Mouse (Mus musculus) midbrain, postnatal 0 days (tissue): Measurements from ENCODE around the gene Mrtfb. TPM values are rescaled to one million over a fixed set of nuclear protein-coding genes. Genes with fewer than 3 reads are reported as not detected.

Source experiments
- ATAC-seq: fragments of 200-750 bp; cut with Nextera tagmentation; 2 replicates; pipeline ENCODE4 v1.8.0; 2017; ENCODE audit warnings: moderate number of reproducible peaks, mild to moderate bottlenecking, moderate TSS enrichment, moderate library complexity; ENCODE audit not compliant: low FRiP score
- DNase-seq: peaks from one replicate; pipeline ENCODE4 v3.0.0-alpha.2; 2015; ENCODE audit warnings: low spot score
- H3K27ac ChIP-seq: fragments of 300-500 bp; sonication (generic); 2 replicates; pipeline ENCODE4 v1.5.1; 2014; ENCODE audit warnings: low read depth, mild to moderate bottlenecking, low read length, mixed read lengths
- H3K27me3 ChIP-seq: fragments of 300-500 bp; sonication (generic); 2 replicates; pipeline ENCODE4 v1.6.1; 2014; ENCODE audit warnings: low read length, control low read depth, mixed read lengths; ENCODE audit not compliant: insufficient read depth
- H3K36me3 ChIP-seq: fragments of 300-500 bp; sonication (generic); 2 replicates; pipeline ENCODE4 v1.6.1; 2014; ENCODE audit warnings: low read length, control low read depth, mixed read lengths; ENCODE audit not compliant: insufficient read depth
- H3K4me1 ChIP-seq: fragments of 300-500 bp; sonication (generic); 2 replicates; pipeline ENCODE4 v1.6.1; 2014; ENCODE audit warnings: mild to moderate bottlenecking, control low read depth, antibody characterized with exemption, low read length, mixed read lengths; ENCODE audit not compliant: insufficient read depth
- H3K4me2 ChIP-seq: fragments of 300-500 bp; sonication (generic); 2 replicates; pipeline ENCODE4 v1.6.1; 2014; ENCODE audit warnings: low read depth, mild to moderate bottlenecking, low read length, mixed read lengths; ENCODE audit not compliant: poor library complexity, severe bottlenecking
- H3K4me3 ChIP-seq: fragments of 300-500 bp; sonication (generic); 2 replicates; pipeline ENCODE4 v1.5.1; 2014; ENCODE audit warnings: low read depth, mild to moderate bottlenecking, low read length, moderate library complexity
- H3K9ac ChIP-seq: fragments of 300-500 bp; sonication (generic); replicated peaks from 2 replicates; pipeline ENCODE4 v1.6.1; 2014; ENCODE audit warnings: mild to moderate bottlenecking, low read length, moderate library complexity, mixed read lengths; ENCODE audit not compliant: poor library complexity, severe bottlenecking
- H3K9me3 ChIP-seq: fragments of 300-500 bp; sonication (generic); 2 replicates; pipeline ENCODE4 v1.6.1; 2016; ENCODE audit warnings: low read length, control low read depth
- CTCF ChIP-seq: IDR thresholded peaks from 2 replicates; pipeline ENCODE4 v1.5.1; 2016; ENCODE audit warnings: antibody characterized with exemption, mild to moderate bottlenecking
- WGBS: fragments of 180-500 bp; shearing (Covaris S2); extraction: QIAGEN DNeasy Blood & Tissue Kit; methylation state at CpG from one replicate; pipeline ENCODE4 v1.1.7; 2014; 5-methylcytosine and 5-hydroxymethylcytosine counted together
- polyA plus RNA-seq: library from polyadenylated mRNA; unstranded; fragments of >200 nt; fragmentation: Nextera tagmentation; extraction: Ambion mirVana; gene quantifications from 2 replicates; pipeline ENCODE4 v1.2.1, GENCODE M21; 2015
- total RNA-seq: library from RNA; depleted of rRNA; stranded (reverse); fragments of >200 nt; gene quantifications from 2 replicates; pipeline ENCODE4 v1.2.3, GENCODE M21; 2014

The Mrtfb gene
- total and polyA plus RNA-seq, 2 experiments from 2014 or later, result 13.8 to 24.1 TPM

- Histone ChIP-seq H3K4me1 (no peaks in the 10 kb centered on the region), H3K9ac (no peak overlapping the region), H3K4me3 (no peak overlapping the region), H3K27ac (no peak overlapping the region), H3K4me2 (no peak overlapping the region), H3K27me3 (no peaks in the 10 kb centered on the region), H3K36me3 (no peaks in the 10 kb centered on the region), H3K9me3 (no peaks in the 10 kb centered on the region)
- WGBS, result 84% methylated on average over 7 of the region's 7 CpGs
- DNase-seq (no peak), ATAC-seq (no peak)
- no peak for TF ChIP-seq CTCF
These were observed 173.8 kb downstream of the Mrtfb start for GRCm38 (mm10) chr16:13429921-13430606.

- no peak for ATAC-seq
- no peak overlapping the region for H3K4me2 ChIP-seq
- TF ChIP-seq CTCF, result no peak
- H3K27ac ChIP-seq, result no peak overlapping the region
- H3K27me3 ChIP-seq, result no peaks in the 10 kb centered on the region
- no peaks in the 10 kb centered on the region for H3K4me1 ChIP-seq
- H3K4me3 ChIP-seq, result no peak overlapping the region
- no peaks in the 10 kb centered on the region for H3K9me3 ChIP-seq
- no peak for DNase-seq
- no peak overlapping the region for H3K9ac ChIP-seq
- WGBS, result 74% methylated on average over 1 of the region's 1 CpGs
- no peaks in the 10 kb centered on the region for H3K36me3 ChIP-seq
These were observed 174.7 kb downstream of the Mrtfb start for GRCm38 (mm10) chr16:13430940-13431339.

- no peaks in the 10 kb centered on the region for H3K36me3 ChIP-seq
- no peaks in the 10 kb centered on the region for H3K4me1 ChIP-seq
- no peaks in the 10 kb centered on the region for H3K27me3 ChIP-seq
- H3K4me2 ChIP-seq, result no peak overlapping the region
- H3K9ac ChIP-seq, result no peak overlapping the region
- no peak for TF ChIP-seq CTCF
- no peak for ATAC-seq
- H3K4me3 ChIP-seq, result no peak overlapping the region
- H3K9me3 ChIP-seq, result no peaks in the 10 kb centered on the region
- H3K27ac ChIP-seq, result no peak overlapping the region
- no peak for DNase-seq
- WGBS, result 81% methylated on average over 2 of the region's 2 CpGs
These were observed 179.3 kb downstream of the Mrtfb start for GRCm38 (mm10) chr16:13435627-13436026.

GRCm38 (mm10) chr16:13437037-13437769 lies 180.9 kb downstream of the Mrtfb start:
- Histone ChIP-seq H3K36me3 (no peaks in the 10 kb centered on the region), H3K4me2 (peak overlapping the region; percentile 61), H3K9ac (peak overlapping the region; percentile 60), H3K4me3 (peak overlapping the region; percentile 46), H3K9me3 (no peaks in the 10 kb centered on the region), H3K4me1 (no peaks in the 10 kb centered on the region), H3K27ac (peak overlapping the region; percentile 53), H3K27me3 (no peaks in the 10 kb centered on the region)
- TF ChIP-seq CTCF, result no peak
- WGBS, result under 1% methylated on average over 58 of the region's 58 CpGs
- DNase-seq (peak; percentile 97), ATAC-seq (peak; percentile 94)

GRCm38 (mm10) chr16:13437770-13438372 lies 181.6 kb downstream of the Mrtfb start:
- Histone ChIP-seq H3K27me3 (no peaks in the 10 kb centered on the region), H3K4me1 (no peaks in the 10 kb centered on the region), H3K36me3 (no peaks in the 10 kb centered on the region), H3K9me3 (no peaks in the 10 kb centered on the region), H3K27ac (peak overlapping the region; percentile 53), H3K9ac (peak overlapping the region; percentile 60), H3K4me2 (peak overlapping the region; percentile 61), H3K4me3 (peak overlapping the region; percentile 46)
- peak; percentile 65 for TF ChIP-seq CTCF
- under 1% methylated on average over 24 of the region's 24 CpGs for WGBS
- DNase-seq (peak; percentile 82), ATAC-seq (peak; percentile 57)

GRCm38 (mm10) chr16:13440468-13440867 lies 184.2 kb downstream of the Mrtfb start:
- Histone ChIP-seq H3K4me3 (no peak overlapping the region), H3K4me2 (no peak overlapping the region), H3K27ac (no peak overlapping the region), H3K9ac (no peak overlapping the region), H3K9me3 (no peaks in the 10 kb centered on the region), H3K36me3 (no peaks in the 10 kb centered on the region), H3K27me3 (no peaks in the 10 kb centered on the region), H3K4me1 (no peaks in the 10 kb centered on the region)
- DNase-seq (peak; percentile 47), ATAC-seq (no peak)
- peak; percentile 81 for TF ChIP-seq CTCF
- 46% methylated on average over 6 of the region's 6 CpGs for WGBS
